Mouse (Mus musculus): ENCODE data around the gene Vmn1r79. TPM values are rescaled to one million over a fixed set of nuclear protein-coding genes. Genes with fewer than 3 reads are reported as not detected.

Gene Vmn1r79
- polyA plus RNA-seq (2014; fragmentation: Illumina TruSeq; extraction: RNeasy Lipid Tissue Mini Kit (QIAGEN cat#74804); ENCODE audit: low read depth, low replicate concordance) = not detected

GRCm38 (mm10) chr7:12170979-12171378 lies at the start of gene Vmn1r79:
Gene Vmn1r79 (plus strand): TSS chr7:12171279.

GRCm38 (mm10) chr7:12149957-12150356 lies 21.1 kb upstream of the Vmn1r79 start, which contains the start of gene Vmn1r78:
Gene Vmn1r78 (plus strand): TSS chr7:12150257.

GRCm38 (mm10) chr7:12188986-12189385 lies 17.9 kb downstream of the Vmn1r79 start, which contains the start of gene Vmn1r80:
Gene Vmn1r80 (plus strand): TSS chr7:12189286.

Other genes starting within 250 kb of the Vmn1r79 start
- gene Vmn1r76, start 233.1 kb upstream of the Vmn1r79 start, polyA plus RNA-seq (2014; fragmentation: Illumina TruSeq; extraction: RNeasy Lipid Tissue Mini Kit (QIAGEN cat#74804); ENCODE audit: low read depth, low replicate concordance) = not detected
- gene Vmn1r77, start 134.5 kb upstream of the Vmn1r79 start, polyA plus RNA-seq (2014; fragmentation: Illumina TruSeq; extraction: RNeasy Lipid Tissue Mini Kit (QIAGEN cat#74804); ENCODE audit: low read depth, low replicate concordance) = not detected
- gene Vmn1r78, start 21.0 kb upstream of the Vmn1r79 start, polyA plus RNA-seq (2014; fragmentation: Illumina TruSeq; extraction: RNeasy Lipid Tissue Mini Kit (QIAGEN cat#74804); ENCODE audit: low read depth, low replicate concordance) = not detected
- not detected for gene Vmn1r80, start 18.0 kb downstream of the Vmn1r79 start, polyA plus RNA-seq (2014; fragmentation: Illumina TruSeq; extraction: RNeasy Lipid Tissue Mini Kit (QIAGEN cat#74804); ENCODE audit: low read depth, low replicate concordance)
- not detected for gene Vmn1r81, start 97.0 kb downstream of the Vmn1r79 start, polyA plus RNA-seq (2014; fragmentation: Illumina TruSeq; extraction: RNeasy Lipid Tissue Mini Kit (QIAGEN cat#74804); ENCODE audit: low read depth, low replicate concordance)
- not detected for gene Vmn1r82, start 129.2 kb downstream of the Vmn1r79 start, polyA plus RNA-seq (2014; fragmentation: Illumina TruSeq; extraction: RNeasy Lipid Tissue Mini Kit (QIAGEN cat#74804); ENCODE audit: low read depth, low replicate concordance)
- not detected for gene Vmn1r83, start 158.2 kb downstream of the Vmn1r79 start, polyA plus RNA-seq (2014; fragmentation: Illumina TruSeq; extraction: RNeasy Lipid Tissue Mini Kit (QIAGEN cat#74804); ENCODE audit: low read depth, low replicate concordance)
- not detected for gene Vmn1r84, start 198.0 kb downstream of the Vmn1r79 start, polyA plus RNA-seq (2014; fragmentation: Illumina TruSeq; extraction: RNeasy Lipid Tissue Mini Kit (QIAGEN cat#74804); ENCODE audit: low read depth, low replicate concordance)